In genomic region chr16:57606444-57607227, GRCm38 (mm10) we compare ENCODE assay signal across 8 mouse cellular contexts. TPM values are rescaled to one million over a fixed set of nuclear protein-coding genes. Genes with fewer than 3 reads are reported as not detected.
A peak's percentile ranks its signal among the peaks of the same experiment; 100 is the strongest.
DNase-seq lines count a peak whose midpoint lies in the region; ATAC-seq lines count a peak whose summit lies in the region.

TSS of gene Cmss1 (minus strand) at chr16:57606864.

- H3K79me2 ChIP-seq in macrophage (ENCODE audit: inconsistent target), result no peaks in the 10 kb centered on the region

- peak; percentile 85 for DNase-seq in T-cell, adult 2 months (ENCODE audit: low spot score)
- peak; percentile 74 to 77 for DNase-seq in cerebellum, postnatal 36 days
- DNase-seq in frontal cortex, postnatal 36 days (ENCODE audit: low spot score in 2 of 2), result peak; percentile 82 to 83
- DNase-seq in left cerebral cortex, adult 18-20 months (ENCODE audit: low spot score in 2 of 2), result peak; percentile 78
- DNase-seq in right cerebral cortex, adult 18-20 months, result peak; percentile 79
- peak; percentile 54 for DNase-seq in urinary bladder, postnatal 10 days (ENCODE audit: low spot score)

- H3K4me1 ChIP-seq in hindbrain, embryonic 16.5 days (ENCODE audit: control insufficient read depth, insufficient read depth, low read depth, low read length), result peaks cover 2% of the 10 kb centered on the region

- H3K36me3 ChIP-seq in hindbrain, embryonic 16.5 days (ENCODE audit: control insufficient read depth, insufficient read depth, low read length), result no peaks in the 10 kb centered on the region
- no peaks in the 10 kb centered on the region for H3K36me3 ChIP-seq in macrophage (ENCODE audit: inconsistent target)

- H3K4me3 ChIP-seq in hindbrain, embryonic 16.5 days (ENCODE audit: low read length), result peak within 1 kb of the TSS; percentile 95
- peak within 1 kb of the TSS; percentile 56 for H3K4me3 ChIP-seq in macrophage (ENCODE audit: inconsistent target)

- WGBS in hindbrain, embryonic 16.5 days, result under 1% methylated on average over 60 of the region's 64 CpGs
- WGBS in macrophage (ENCODE audit: missing documents), result 1% methylated on average over 64 of the region's 64 CpGs

- peak within 1 kb of the TSS; percentile 73; the same call in 1 of the 2 replicates for H3K27ac ChIP-seq in hindbrain, embryonic 16.5 days (ENCODE audit: low read depth, low read length)
- peak within 1 kb of the TSS; percentile 84 for H3K27ac ChIP-seq in macrophage

- H3K9me3 ChIP-seq in hindbrain, embryonic 16.5 days (ENCODE audit: control insufficient read depth, low read length), result no peaks in the 10 kb centered on the region

- H3K4me2 ChIP-seq in hindbrain, embryonic 16.5 days (ENCODE audit: low read length), result peak within 1 kb of the TSS; percentile 89

- no peaks in the 10 kb centered on the region for H3K27me3 ChIP-seq in hindbrain, embryonic 16.5 days (replicated peaks; ENCODE audit: control insufficient read depth, insufficient read depth, low read length)

- H3K9ac ChIP-seq in hindbrain, embryonic 16.5 days (ENCODE audit: low read depth, low read length), result peak within 1 kb of the TSS; percentile 73

- peak; percentile 97 for ATAC-seq in hindbrain, embryonic 16.5 days

RNA-seq across cellular contexts. Expression of gene Cmss1, which starts in this region (rescaled TPM):
- 36.0 and 38.4 TPM in 2 replicates for polyA plus RNA-seq in hindbrain, embryonic 16.5 days (2015; fragmentation: Nextera tagmentation; extraction: Ambion mirVana)
- 10 to 100 TPM; 18.7 to 21.4 TPM for total RNA-seq in left cerebral cortex, adult 18-20 months (2021)
- 10 to 100 TPM in 1 of 26 experiments, 1 to 10 TPM in 24, not detected in 1; 2.2 to 11.4 (median 7.1) TPM for total RNA-seq in macrophage (2018; cell fraction: chromatin; rRNA removed)
- 1 to 10 TPM; 4.8 to 8.8 (median 6.3) TPM for total RNA-seq in macrophage (2018; cell fraction: cytosol; rRNA removed)
- 10 to 100 TPM in 2 of 26 experiments, 1 to 10 TPM in 24; 2.0 to 13.8 (median 5.9) TPM for total RNA-seq in macrophage (2018; cell fraction: nucleus; rRNA removed)
- polyA plus RNA-seq in macrophage (2018), result 4.7 to 12.1 TPM (median 7.3 TPM) in 3 replicates

Comparison
In these comparisons a context has a peak if more than half of its experiments do, and no peak if none do; other contexts are left out.
1. Peak in every context shown above with its lines: DNase-seq, ATAC-seq, H3K4me3 ChIP-seq and H3K27ac ChIP-seq.